Mouse (Mus musculus): ENCODE measurements at regions not wholly inside any gene's neighbourhood (a gene's known extent, or its start where the extent isn't known, plus 50 kb on each side); places are given as distances from the start of the nearest gene placed in this dataset.

- TF ChIP-seq CTCF (IDR thresholded peaks at IDR 0.05; ENCODE audit: borderline replicate concordance, insufficient read depth, low read depth, low read length) (no peak), POLR2A (IDR thresholded peaks at IDR 0.05; ENCODE audit: borderline replicate concordance, insufficient read depth, low read length) (no peak)
Observed at GRCm38 (mm10) chr7:39706606-39707005, 189.0 kb downstream of the Zfp619 start.

Data from cerebellum, adult 2 months (tissue).